Mouse (Mus musculus) ovary, postnatal 14 days (tissue): Measurements from ENCODE around the gene Col26a1.
"Not testable (repeated sequence)": the region's sequence is repeated elsewhere in the genome, so short reads cannot be mapped to it uniquely, and the experiment has no call there.

ENCODE experiments used
- DNase-seq: peaks from one replicate; pipeline ENCODE4 v3.0.0; 2022; ENCODE audit warnings: low spot score

The Col26a1 gene

DNA sequence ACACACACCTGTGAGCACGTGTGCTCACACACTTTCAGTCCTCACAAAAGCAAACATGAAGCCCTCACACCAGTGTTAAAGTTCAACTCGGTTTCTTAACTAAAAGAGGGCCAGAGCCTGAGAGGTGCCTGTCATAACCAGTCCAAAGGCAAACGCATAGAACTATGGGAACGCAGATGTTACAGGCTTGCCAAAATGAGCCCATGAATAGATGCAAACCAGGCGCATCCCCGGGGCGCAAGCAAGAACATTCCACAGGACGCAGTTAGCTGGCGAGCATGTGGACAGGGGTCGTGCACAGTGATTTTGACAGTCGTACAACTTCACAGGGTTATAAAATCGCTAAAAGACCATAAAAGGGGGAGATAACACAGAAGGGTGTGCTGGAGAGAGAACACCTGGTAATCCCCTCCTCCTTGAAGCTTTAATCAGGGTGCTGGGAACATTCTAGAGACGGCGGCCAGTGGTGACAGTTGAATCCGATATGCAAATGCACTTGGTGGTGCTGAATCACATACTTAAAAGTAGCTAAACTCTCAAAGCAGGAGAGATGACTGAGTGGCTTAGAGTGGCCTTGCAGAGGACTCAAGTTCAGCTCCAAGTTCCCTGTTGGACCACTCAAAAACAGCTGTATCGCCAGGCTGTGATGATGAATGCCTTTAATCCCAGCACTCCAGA, 76.5 kb downstream of the Col26a1 start:
- no peak for DNase-seq

DNA sequence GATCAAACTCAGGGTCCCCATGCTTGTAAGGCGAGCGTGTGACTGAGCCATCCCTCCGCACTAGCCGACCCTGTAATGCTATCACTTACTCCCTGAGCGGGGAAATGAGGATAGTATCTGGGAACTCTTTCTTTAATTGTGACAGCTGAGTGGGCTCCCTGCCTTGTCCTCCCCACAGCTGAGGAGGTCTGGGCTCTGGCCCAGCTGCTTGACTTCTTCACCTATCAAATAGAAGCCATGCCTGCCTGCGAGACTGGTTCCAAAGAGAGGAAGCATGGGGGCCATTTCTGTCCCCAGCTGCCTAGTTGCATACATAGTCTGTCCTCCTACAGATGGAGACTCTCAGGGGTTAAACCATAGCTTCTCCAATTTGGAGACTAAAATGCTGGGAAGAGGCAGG, 78.0 kb downstream of the Col26a1 start:
- no peak for DNase-seq

DNA sequence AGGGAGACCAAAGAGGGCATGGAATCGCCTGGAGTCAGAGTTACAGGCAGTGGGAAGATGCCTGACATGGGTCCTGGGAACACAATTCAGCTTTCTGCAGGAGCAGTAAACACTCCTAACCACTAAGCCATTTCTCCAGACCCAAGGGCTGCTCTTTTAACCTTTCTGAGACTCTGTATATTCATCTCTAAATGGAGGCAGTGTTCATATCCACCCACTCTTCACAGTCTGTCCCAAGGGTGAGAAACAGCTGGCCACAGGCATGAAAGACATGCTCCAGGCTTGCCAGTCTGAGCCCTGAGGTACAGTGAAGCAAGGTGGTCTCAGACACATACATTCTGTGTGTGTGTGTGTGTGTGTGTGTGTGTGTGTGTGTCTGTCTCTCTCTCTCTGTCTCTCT, 78.8 kb downstream of the Col26a1 start:
- no peak for DNase-seq

DNA sequence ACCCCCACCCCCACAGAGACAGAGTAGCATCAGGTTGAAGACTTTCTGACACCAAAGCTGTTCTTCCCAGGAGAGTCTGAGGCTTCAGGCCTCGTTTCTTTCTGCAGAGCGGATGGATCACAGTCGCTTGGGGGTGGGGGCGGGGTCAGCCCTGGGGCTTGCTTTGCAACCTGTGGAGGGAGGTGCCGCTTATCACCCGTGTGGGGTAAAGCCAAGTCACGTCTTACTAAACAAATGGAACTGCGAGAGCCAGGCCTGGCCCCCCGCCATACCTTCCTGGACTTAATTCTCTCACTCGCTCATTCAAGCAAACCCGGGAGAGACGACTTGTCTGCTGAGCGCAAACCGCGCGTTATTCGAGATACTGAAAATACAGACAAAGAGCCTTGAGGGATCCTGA, 80.3 kb downstream of the Col26a1 start:
- peak; percentile 53 for DNase-seq

DNA sequence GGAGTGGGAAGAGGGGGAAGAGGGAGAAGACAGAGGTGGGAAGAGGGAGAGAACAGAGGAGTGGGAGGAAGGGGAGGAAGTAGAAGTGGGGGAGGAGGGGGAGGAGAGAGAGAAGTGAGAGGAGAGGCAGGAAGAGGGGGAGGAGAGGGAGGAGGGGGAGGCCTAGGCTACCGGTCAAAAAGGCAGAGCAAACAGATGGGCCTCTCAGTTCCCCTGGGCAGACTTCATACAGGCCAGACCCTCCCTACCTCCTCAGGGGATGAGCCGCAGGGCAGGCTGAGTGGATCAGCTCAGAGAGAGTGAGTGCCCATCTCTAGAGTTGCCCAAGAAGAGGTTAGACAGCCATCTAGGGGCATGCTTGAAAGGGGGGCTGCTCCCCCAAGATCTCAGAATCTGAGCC, 86.1 kb downstream of the Col26a1 start:
- DNase-seq: no peak

DNA sequence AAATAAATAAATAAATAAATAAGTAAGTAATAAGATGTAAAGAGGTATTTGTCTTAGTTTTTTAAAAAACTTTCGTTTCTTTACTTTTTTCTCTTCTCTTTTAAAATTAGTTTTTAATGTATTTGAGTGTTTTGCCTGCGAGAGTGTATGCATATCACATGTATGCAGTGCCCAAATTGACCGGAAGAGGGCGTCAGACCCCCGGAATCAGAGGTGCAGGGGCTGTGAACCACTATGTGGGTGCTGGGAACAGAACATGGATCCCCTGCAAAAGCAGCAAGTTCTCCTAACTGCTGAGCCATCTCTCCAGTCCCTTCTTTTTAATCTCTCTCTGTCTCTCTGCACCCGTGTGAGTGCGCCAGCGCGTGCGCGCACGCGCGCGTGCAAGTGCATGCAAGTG, 89.2 kb downstream of the Col26a1 start:
- DNase-seq: no peak

DNA sequence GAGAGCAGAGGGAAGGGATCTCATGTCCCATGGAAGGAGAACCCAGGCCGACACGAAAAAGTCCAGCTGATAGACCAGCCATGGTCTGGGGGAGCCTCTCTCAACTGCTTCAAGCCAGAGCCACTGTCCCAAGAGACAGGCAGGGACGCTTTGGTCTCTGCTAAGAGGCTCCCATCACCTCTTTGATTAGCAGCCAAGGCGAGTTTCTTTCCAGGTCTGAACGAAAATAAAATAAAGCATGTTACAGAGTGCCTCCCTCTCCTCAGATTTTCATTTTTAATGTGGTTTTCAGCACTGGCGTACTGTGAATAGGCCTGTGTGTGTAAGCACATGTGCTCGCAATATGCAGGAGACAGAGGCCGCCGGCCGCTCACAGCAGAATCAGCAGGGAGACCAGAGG, 90.5 kb downstream of the Col26a1 start:
- DNase-seq: no peak

DNA sequence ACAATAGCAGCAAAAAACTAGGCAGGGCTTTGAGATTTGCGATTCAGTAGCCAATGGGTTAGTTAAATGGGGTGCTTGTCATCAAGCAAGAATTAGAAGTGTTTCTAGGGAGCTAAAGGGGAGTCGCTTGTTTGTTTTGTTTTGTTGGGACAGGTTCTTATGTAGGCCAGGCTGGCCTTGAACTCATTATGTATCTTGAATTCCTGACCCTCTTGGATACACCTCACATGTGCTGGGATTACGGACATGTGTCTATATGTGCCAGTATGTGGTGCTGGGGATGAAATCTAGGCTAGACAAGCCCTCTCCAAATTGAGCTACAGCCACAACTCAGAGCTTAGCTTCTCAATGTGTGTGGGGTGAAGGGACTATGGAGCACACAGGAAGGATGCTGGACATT, 91.8 kb downstream of the Col26a1 start:
- DNase-seq: no peak

DNA sequence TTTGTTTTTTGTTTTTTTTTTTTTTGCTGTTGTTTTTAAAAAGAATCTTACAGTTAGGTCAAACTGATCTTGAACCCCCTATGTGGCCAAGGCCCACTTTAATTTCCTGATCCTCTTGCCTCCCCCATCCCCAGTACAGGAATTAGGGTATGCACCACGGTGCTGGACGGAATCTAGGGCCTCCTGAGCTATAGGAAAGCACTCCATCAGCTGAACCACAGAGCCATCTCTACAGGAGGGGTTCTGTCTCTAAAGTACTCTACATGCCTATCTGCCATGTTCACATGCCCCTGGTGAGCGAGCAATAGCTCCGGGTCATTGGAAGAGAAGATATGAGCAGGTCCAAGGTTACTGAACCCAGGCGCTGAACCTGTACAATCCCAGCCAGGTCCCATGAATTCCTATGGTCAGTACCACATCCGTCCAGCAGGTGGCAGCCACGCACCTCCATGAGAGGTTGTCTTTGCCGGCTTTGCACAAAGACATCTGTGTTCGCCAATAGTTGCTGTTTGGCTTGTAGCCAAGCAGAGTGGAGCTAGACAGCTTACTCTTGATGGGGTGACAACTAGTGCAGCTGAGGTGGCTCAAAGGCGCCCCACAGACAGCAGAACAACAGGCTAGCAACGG, 92.3 kb downstream of the Col26a1 start:
- DNase-seq: peak; percentile 95

DNA sequence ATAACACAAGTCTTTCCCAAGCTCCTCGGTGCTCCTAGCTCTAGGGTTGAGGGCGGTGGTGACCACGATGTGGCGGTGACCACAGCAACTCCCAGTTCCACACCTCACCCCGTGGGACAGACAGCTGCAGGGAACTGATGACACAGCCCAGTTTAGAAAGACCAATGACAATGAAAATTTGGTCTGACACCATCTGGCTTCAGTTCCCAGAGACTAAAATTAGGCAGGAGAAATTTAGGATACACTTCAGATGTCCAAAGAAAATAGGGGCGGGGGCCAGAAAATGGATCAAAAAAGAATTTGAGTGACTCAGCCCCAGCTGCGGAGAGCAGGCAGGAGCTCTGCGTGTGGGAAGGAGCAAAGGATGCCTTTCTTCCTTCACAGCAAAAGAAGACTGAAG, 98.5 kb downstream of the Col26a1 start:
- DNase-seq: no peak

DNA sequence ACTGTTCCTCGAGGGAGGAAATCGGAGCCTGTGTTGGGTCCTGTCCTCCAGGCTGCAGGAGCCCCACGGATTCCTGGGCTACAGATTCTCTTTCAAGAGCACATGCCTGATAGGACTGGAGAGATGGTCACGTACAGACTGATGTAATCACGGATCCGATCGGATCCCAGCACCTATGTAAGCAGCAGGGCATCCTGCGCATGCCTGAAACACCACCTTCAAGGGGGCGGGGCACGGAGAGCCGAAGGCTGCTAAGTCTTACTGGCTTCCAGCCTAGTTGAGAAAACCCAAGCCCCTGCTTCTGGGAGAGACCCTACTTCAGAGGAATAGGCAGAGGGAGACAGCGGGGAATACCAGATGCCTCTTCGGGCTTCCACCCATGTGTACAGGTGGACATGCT, 100.4 kb downstream of the Col26a1 start:
- no peak for DNase-seq

DNA sequence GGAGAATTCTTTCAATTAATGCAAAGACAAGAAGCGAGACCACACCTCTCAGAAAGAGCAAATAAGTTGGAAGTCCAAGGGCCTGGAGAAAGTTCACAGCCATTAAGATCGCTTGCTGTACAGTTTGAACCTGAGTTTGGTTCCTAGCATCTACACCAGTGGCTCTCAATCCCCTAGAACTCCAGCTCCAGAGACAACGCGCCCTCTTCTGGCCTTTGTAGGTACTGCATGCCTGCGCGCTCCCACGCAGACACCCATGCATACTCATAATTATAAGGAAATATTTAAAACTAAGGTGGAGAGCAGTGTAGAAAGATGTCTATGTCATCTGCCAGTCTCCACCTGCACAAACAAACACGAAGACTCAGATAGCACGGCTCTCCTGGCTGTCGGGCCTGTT, 102.5 kb downstream of the Col26a1 start:
- DNase-seq: peak; percentile 39

DNA sequence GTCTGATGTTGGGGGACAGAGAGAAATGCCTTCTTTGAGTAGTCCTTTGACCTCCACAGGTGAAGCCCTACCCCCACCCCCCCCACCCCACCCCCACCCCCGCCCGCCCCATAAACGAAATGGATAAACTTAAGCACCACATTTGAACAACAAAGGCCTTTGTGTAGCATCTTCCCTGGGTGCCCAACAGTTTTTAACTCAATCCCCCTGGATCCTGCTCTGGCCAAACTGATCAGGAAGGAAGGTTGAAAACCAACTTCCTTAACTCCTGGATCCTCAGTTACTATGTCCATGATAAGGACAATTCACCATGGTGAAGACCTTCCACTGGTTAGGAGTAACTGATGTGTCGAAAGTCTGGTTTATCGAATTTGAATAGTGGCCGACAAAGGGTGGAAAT, 103.1 kb downstream of the Col26a1 start:
- no peak for DNase-seq

DNA sequence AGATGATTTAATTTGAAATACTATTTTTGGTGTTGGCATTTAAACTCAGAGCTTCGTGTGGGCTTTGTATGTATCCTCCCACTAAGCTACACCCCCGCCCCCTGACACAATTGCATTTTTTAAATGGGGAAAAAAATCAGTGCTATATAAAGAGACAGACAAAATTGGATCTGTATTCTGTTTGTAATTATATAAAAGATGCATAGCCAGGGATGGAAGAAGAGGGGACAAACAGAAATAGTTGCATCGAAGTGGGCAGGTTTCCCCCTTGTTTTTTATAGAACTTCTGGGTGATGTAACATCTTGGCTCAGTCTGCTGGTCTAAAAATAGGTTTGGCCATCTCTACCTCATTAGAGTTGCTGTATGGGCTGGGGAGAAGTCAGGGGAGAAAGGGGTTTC, 107.5 kb downstream of the Col26a1 start:
- no peak for DNase-seq

DNA sequence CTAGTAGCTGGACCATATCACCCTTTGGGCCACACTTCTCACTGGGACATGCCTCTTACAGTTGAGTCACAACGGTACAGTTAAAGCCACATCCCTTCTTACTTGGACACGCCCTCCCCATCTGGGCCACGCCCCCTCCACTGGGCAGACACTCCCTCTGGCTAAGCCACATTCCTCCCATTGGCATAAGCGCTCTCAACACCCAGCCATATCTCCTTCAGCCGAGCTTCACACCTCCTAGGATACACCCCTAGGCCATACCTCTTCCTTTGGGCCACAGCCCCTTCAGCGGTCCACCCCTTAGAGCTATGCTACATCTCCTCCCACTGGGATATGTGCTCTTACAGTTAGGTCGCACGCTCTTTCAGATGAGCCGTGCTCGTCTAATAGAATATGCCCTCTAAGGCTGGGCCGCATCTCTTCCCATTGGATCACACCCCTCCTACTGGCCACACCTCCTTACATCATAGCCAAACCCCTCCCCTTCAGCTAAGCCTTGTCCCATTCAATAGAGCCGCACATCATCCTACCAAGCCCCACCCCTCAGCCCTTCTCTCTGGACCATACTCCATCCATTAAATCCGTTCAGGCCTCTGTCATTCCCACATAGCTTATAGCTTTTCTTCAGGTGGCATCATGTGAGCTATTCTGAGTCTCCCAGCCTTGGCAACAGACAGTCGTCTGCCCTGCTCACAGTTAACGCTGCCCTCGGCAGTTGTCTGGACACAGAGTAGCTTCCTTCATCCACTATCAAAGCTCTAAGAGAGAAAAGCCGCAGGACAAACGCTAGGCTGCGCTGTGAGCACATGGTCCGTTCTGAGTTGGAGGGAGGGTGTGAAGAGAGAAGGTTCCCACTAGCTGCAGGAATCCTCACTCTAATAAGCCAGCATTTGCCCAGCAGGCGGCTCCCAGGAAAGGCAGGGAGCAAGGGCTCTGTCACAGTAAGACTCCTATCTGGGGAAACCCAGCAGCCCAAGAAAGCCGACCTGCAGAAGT, 109.7 kb downstream of the Col26a1 start:
- DNase-seq: no peak

DNA sequence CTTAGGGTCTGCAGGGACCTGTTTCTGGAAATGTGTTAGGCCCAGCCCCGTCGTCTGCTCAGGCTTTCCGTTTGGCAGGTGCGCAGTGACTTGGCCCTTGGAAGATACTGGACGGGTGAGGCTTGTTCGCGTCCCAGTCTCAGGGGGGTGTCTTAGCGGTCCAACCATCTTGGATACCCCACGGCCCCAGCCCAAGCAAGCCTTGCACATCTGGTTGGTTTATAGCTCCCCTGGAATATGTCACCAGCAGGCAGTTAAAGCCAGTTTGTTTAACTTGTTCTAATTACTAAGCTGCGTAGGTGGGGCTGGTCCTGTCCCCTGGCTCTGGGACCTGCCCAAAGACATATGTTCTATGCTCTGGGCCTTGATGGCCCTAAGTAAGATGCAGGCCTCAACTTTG, 111.9 kb downstream of the Col26a1 start:
- DNase-seq: no peak

DNA sequence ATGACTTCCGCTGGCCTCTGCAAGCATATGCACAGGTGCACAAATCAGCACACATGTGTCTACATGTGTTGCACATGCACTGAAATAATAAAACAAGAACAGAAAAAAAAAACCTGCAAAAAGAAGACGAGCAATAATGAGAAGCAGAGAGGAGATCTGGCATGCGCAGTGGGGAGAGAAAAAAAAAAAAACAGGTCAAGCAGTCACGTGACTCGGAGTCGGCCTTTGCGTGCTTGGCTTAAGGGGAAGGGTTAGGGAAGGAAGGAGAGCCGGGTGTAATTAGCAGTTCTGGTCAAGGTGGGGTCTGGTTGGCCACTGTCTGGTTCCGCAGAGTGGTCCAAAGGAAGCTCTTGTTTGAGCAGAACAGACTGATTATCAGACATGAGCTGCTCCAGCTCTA, 115.7 kb downstream of the Col26a1 start:
- no peak for DNase-seq

DNA sequence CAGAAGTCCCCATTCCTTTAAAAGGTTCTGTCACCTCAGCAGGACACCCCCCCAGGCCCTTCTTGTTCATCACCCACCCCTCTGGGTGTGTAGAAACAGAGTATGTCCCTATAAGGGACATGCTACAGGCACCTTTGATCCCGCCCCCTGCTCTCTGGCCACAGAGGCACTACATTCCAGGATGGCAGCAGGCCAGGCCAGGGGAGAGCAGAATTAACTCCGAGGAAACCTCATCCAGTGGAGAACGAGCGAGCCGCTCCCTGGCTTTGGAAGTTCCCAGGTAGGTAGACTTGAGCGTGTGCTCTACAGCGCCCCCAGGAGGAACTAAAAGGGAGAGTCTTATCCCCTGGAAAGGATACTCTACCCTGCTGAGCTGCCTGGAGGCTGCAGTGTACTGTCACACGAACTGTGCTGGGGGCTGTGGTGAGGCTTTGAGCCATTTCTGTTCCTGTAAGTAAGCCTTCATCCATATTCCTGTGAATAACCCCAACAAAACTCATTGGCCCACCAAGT, 118.8 kb downstream of the Col26a1 start:
- DNase-seq: no peak

DNA sequence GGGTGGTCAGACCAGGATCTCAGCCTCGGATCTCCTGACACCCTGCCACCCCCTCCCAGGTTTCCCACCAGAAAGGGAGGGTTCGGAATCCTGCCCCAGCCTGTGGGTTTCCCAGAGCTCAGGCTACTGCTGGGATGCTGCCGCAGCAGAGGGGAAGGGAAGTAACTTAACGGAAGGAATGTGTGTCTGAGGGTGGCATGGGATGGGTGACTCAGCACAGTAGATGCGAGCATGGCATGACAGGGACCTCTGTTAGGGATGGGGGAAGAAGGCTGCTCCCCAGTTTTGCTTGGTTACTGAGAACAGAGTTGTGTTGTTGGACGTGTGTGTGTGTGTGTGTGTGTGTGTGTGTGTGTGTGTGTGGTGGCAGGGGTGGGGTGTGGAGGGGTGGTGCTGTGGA, 122.7 kb downstream of the Col26a1 start:
- no peak for DNase-seq

DNA sequence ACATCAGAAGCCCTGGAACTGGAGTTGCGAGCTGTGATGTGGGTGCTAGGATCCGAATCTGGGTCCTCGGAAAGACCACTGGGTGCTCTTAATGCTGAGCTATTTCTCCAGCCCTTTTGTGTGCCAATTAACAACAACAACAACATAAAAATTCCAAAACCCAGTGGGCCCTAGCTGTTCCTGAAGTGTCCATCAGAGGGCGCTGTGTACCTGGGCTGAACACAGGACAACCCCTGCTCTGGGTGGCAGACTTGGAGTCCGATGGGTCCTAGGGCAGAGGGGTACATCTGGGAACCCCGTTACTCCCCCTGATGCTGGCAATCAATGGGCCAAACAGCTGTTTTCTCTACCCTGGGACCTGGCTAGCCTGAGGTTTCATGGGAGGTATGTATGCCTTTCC, 123.2 kb downstream of the Col26a1 start:
- no peak for DNase-seq

DNA sequence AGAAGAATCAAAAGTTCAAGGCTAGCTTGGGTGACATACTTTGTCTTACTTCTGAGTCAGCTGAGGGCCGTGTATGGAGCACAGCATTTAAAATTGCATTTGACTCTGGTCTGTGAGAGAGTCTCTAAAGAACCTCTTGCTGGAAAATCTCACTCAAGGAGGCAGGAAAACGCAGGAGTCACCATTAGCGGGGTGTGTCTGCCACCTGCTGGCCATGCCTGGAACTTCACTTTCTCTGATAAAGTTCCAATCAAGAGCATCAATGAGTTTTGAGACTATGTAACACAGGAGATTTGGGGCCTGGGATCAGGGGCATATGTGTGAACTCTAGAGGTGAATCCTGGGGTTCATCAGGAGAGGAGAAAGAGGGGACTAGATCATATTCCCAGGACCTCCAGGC, 127.3 kb downstream of the Col26a1 start:
- DNase-seq: peak; percentile 57

DNA sequence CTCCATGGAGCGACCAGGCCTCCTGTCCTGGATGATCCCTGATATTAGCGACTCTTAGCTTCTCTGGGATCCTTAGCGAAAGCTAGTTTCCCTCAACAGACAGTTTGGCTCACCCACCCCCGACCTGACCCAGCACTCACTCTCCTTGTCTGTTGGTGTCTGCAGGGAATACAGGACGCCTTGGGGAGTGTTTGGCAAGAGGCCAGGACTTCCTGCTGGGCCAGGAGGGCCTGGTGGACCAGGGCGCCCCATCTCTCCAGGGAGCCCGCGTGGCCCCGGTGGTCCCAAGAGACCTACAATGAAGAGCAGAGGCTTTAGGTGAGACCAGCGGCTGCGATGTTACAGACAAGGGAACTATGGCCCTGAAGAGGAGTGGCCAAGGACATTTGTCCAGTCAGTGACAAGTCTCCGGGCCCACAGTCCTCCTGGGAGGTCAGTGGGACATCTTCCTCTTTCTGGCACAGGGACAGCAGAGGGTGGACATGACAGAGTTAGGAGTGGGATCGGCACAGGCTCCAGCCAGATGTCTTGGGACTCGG, 128.9 kb downstream of the Col26a1 start:
- DNase-seq: no peak

DNA sequence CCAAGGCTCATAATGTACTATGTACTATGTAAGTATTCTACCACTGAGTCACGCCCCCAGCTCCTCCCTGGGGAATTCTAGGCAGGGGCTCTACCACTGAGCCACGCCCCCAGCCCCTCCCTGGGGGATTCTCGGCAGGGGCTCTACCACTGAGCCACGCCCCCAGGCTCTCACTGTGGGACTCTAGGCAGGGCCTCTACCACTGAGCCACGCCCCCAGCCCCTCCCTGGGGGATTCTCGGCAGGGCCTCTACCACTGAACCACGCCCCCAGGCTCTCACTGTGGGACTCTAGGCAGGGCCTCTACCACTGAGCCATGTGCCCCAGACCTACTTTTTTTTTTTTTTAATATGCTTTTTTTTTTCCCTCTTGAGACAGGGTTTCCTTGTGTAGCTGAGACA, 129.8 kb downstream of the Col26a1 start:
- not testable (repeated sequence) for DNase-seq
